In the genomic region with DNA sequence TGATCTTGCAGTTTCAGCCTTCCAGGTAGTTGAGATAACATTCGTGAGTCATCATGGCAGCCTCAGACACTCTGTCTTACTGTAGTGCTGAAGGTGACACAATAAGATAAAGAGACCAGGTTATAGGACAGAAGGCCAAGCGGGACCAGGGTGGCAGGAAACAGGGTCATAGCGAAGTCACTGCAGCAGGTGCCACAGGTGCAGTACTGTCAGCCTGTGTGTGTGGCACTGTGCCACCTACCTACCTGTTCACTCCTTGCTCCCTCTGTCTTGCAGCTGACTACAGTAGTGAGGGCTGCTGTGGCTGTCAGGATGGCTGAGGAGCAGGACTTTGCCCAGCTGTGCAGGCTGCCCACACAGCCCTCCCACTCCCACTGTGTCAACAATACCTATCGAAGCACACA, we compare ENCODE assay signal across 1 mouse cellular context.
A peak's percentile ranks its signal among the peaks of the same experiment; 100 is the strongest.
TF ChIP-seq lines count a peak whose summit lies in the region.

No protein-coding gene starts in this region.

TF ChIP-seq in MEL, 35 proteins besides CTCF, POLR2A, EP300 and RAD21 (continued from another document):
- TF ChIP-seq TCF12 (IDR thresholded peaks at IDR 0.05; ENCODE audit: low read depth, low read length) (peak; percentile 75), BHLHE40 (IDR thresholded peaks at IDR 0.05; ENCODE audit: borderline replicate concordance, low read depth, low read length) (0 out of 2 replicates have a peak, but pooled peaks have one; percentile 18), ETS1 (IDR thresholded peaks at IDR 0.05; ENCODE audit: low read depth, low read length) (peak; percentile 81), GATA1 (IDR thresholded peaks at IDR 0.05; ENCODE audit: low read depth, low read length) (peak; percentile 79), RCOR1 (IDR thresholded peaks at IDR 0.05; ENCODE audit: low read depth, low read length) (peak; percentile 42; the same call in 1 of the 2 replicates), ZKSCAN1 (IDR thresholded peaks at IDR 0.05; ENCODE audit: low read depth, low read length) (0 out of 2 replicates have a peak, but pooled peaks have one; percentile 24), USF1 (IDR thresholded peaks at IDR 0.05; ENCODE audit: low read depth, low read length) (no peak), JUND (IDR thresholded peaks at IDR 0.05; ENCODE audit: low read depth, low read length) (peak; percentile 83), POLR2AphosphoS5 (IDR thresholded peaks at IDR 0.05; ENCODE audit: borderline replicate concordance, low read depth, low read length) (no peak), TAL1 (IDR thresholded peaks at IDR 0.05; ENCODE audit: low read length) (peak; percentile 86)
